Mouse (Mus musculus) naive thymus-derived CD4-positive, alpha-beta T cell, adult 2 months (primary cell): ENCODE results near the gene Ptprr.

Source experiments
- DNase-seq: peaks from one replicate; pipeline ENCODE4 v3.0.0-alpha.2; 2011; ENCODE audit warnings: low read depth

The Ptprr gene

DNA sequence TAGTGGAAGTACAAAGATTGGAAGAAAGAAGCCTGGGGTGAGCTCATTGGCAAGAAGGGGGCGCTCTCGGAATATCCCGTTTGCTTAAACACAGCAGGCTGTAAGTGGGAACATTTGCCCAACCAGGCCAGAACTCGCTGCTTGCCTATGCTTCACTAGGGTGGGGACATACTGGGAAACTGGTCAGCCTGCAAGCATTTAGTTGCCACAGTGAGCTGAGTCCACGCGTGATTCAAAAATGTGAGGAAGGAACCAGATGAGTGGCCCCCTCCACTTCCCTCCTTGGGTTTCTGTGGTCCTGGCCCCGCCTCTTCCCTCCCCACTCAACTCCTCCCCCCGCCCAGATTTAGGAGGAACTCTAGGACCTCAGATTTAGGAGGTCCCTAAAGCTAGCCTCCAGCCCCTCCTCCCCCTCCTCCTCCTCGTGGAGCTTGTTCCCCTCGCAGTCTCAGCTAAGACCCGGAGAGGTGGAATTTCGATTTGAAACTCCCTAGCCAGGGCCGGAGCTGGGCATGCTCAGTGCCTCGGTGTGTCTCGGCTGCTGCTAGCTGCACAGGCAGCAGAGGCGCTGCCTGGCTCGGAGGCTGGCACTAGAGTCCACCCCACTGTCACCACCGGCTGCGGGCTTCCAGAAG is at the start of gene Ptprr:
TSS of gene Ptprr (plus strand) at position 369 of the 635 bp plus-strand sequence.
- no peak for DNase-seq

DNA sequence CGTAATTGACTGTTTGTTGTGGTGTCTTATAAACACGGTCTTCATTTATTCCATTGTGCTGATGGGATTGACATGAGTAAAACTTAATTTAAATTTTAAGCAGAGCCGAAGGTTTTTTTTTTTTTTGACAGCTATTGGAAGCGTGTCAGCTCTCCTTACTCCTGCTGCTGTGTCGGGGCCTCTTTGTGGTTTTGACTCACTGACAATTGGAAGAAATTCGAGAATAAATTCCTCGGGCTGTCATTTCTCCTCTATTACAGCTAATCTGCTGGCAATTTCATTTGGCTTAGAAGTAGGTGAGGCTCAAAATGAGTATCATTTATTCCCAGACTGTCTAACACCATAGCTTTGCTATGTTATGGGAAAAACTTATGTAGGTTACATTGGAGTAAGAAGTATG is 41.7 kb upstream of the Ptprr start:
- DNase-seq = no peak

DNA sequence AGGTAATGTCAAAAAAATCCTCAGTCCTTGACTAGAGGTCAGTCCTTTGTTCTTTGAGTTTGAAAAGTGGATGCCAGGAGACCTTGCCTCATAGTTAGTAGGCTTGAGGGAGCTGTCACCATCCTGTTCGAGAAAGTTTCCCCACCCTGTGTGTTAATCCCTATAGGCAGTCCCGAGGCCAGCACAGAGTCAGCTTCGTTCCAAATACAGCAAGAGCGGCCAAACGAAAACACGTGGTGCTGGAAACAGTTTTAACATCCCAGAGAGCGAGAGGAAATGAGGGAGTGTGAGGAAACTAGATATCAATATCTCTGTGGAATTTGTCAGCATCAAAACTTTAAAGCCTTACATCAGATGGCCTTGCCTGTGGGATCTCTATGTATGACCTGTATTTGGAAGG is 39.0 kb upstream of the Ptprr start:
- DNase-seq = no peak

GRCm38 (mm10) chr10:115980018-115980417 is 38.0 kb upstream of the Ptprr start:
- no peak for DNase-seq

DNA sequence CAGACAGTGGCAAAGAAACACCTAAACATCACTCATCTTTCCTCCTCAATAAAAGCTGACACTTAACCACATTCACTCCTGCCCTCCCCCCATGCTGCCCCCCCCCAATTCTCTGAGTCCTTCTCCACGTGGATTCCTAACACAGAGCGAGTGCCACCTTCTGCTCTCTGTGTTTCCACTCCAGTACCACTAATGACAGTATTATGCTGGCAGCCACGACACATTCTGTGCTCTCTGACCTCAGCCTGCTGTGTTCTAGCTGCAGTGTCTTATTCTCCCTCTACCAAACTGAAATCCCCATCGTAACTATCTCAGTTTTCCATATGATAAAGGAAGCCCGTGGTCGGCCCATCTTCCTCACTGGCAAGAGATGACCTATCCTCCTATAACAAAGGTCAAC is 33.7 kb upstream of the Ptprr start:
- no peak for DNase-seq

DNA sequence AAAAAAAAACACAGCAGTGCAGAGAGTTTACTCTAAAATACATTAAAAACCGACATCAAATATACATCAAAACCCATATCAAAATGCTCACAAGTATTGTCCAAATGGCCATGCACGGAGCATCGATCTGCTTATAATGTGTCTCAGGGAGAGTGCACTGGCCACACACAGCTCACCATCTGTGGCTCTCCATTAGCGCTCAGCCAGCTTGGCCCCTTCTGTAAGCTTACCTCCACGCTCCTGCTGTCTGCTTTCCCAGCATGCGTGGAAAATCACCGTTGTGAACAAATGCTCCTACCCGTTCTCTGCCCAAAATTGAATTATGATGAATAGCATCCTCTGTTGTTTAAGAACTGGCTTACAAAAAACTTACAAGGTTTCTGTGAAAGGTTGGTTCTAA is 16.2 kb upstream of the Ptprr start:
- DNase-seq = no peak

DNA sequence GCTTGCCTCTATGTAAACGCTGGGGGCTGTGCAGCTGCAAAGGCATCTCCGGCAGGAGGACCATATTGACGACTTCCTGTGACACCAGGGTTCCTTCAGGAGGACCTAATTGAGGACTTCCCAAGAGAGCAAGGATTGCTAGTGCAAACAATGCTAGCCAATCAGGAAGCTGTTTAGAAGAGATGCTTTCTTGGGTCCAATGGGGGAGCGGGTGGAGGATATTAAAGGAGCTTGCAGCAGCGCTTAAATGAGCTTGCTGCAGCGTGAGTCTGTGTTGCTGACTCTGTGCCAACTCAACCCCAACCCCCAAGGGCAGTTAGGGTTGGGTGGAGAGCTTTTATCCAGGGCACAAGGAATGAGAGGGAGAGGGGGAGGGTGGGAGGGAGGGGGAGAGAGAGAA is 11.3 kb upstream of the Ptprr start:
- DNase-seq = no peak

DNA sequence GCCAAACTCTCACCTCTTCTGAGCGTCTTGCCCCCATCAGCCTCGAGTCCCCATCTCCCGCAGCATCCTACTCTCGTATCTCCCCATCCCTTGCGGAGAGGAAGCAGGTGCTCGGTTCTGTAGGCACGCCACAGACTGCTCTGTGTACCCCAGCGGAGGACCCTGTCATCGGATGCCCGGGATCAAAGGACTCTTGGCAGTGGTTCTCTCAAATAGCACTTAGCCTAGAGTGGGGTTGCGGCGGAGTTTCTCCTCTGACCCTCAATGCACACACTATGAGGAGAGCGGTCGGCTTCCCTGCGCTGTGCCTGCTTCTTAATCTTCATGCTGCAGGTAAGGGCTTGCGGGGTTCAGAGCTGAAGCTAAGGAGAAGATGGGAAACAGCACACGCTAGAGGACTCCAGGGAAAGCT is 473 bp downstream of the Ptprr start:
- no peak for DNase-seq

- DNase-seq = no peak
Measured at GRCm38 (mm10) chr10:116019086-116019860, 1.3 kb downstream of the Ptprr start.

- DNase-seq = no peak
Measured at GRCm38 (mm10) chr10:116021081-116021480, 3.1 kb downstream of the Ptprr start.

- no peak for DNase-seq
Measured at GRCm38 (mm10) chr10:116038150-116038549, 20.1 kb downstream of the Ptprr start.

- no peak for DNase-seq
Measured at GRCm38 (mm10) chr10:116075954-116076353, 57.9 kb downstream of the Ptprr start.

- DNase-seq = no peak
Measured at GRCm38 (mm10) chr10:116078636-116079035, 60.6 kb downstream of the Ptprr start.

- DNase-seq = no peak
Measured at GRCm38 (mm10) chr10:116079396-116079795, 61.4 kb downstream of the Ptprr start.

- DNase-seq = no peak
Measured at GRCm38 (mm10) chr10:116080841-116081240, 62.8 kb downstream of the Ptprr start.

GRCm38 (mm10) chr10:116083965-116084364 is 66.0 kb downstream of the Ptprr start:
- DNase-seq = no peak

DNA sequence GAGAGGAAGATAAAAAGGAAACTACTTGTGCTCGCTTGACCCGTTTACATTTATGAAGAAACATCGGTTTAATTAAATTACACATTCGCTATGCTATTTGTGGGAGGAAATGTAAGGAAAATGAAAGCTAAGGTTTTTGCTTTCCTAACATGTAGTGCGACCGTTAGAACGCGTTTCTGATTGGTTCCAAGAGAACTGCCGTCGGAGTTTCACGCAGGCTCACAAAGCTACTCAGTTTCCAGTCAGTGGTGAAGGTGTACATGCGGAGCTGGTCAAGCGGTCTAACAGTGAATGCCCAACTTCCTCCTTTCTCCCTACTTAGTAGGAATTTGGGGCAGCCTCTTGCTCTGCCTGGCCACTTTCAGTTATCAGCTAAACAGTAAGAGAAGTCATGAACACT is 78.5 kb downstream of the Ptprr start:
- no peak for DNase-seq

DNA sequence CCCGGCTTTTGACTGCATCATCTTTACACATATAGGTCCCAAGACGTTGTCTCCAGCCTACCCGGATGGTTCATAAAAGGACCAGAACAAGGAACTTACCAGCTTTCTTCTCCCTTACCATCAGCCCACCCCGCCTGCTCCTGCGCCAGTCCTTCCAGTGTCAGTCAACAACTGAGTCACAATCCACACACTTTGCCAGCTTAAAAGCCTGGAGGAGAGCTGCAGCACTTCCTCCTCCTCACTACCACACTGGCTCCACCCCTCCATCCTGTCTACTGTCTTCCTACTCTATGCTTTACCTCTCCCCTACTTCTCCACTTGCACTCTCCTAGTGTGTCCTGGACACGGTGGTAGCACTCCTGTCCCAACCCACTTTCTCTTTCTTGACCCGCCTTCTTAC is 80.5 kb downstream of the Ptprr start:
- no peak for DNase-seq

- no peak for DNase-seq
Measured at GRCm38 (mm10) chr10:116108176-116108575, 90.2 kb downstream of the Ptprr start.

DNA sequence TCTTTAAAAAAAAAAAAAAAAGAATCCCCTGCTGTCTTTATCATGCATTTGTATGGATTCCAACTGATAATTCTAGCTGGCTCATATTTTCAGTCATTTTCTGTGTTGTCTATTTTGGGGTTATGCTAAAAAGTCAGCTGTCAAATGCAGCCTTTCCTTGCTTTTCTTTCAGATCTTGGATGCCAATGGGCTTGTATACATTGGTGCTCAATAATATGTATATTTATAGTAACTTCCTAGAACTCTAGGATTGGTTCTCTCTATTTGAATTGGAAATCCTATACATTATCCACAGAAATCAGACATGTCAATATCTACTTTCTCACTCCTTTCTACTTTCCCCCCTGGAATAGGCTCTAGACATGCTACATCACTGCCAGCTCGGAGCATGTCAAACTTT is 90.7 kb downstream of the Ptprr start:
- no peak for DNase-seq

- DNase-seq = no peak
Measured at GRCm38 (mm10) chr10:116112868-116113267, 94.9 kb downstream of the Ptprr start.

DNA sequence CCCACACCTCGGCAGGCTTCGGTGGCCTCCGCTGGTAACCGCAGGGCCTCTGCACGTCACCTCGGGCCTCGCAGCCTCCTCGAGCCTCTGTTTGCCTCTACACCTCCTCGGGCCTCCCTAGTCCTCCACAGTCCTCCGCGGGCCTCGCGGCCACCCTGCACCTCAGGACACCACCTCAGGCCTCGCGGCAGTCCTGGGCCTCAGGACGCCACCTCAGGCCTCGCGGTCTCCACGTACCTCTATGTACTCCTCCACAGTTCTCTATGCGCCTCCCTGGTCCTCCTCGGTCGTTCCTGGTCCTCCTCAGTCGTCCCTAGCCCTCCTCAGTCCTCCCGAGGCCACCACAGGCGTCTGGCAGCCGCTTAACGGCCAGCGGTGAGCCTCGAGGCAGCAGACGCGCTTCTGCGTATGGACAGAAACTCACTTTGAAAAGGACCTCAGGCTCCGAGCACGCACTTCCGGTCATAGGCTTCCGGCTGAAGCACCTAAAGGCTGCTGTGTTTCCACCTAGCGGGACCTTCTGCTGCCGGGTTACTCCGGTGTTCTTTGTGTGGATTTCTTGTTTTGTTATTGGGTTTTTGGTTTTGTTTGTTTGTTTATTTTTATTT is 96.0 kb downstream of the Ptprr start, which contains the start of gene 4933416C03Rik:
TSS of gene 4933416C03Rik (minus strand) at position 51 of the 608 bp plus-strand sequence.
- DNase-seq = no peak
